Mouse (Mus musculus) E14TG2a.4 (cell line): ENCODE results near the gene Cops9.

ENCODE experiments used
- CTCF ChIP-seq: conservative IDR thresholded peaks from 2 replicates; pipeline ENCODE4 v1.5.1; 2014; ENCODE audit warnings: low read length
- NANOG ChIP-seq: IDR thresholded peaks from 2 replicates; pipeline ENCODE4 v1.6.1; 2014; ENCODE audit warnings: borderline replicate concordance, low read length, mixed read lengths

- no peak for TF ChIP-seq CTCF
- TF ChIP-seq NANOG: no peak
These were observed 41.4 kb upstream of the Cops9 start for GRCm38 (mm10) chr1:92683151-92683550.
